Mouse (Mus musculus): Measurements from ENCODE around the gene Primpol.

DNA sequence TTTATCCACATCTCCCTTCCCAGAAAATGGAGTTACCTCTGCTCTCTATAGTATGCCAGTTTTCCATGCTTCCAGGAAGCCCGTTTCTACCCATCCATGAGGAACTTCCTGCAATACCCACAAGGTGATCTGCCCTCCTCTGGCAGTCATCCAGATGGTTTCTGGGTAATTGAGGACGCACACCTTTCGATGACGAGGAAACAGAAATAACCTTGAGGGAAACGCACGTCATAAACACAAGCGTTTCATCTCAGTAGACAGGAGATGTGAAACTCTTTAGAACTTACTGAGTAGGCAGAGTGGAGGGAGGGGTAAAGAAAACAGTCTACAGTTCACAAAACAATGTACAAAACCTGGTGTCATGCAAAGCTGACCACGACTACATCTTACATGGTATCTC is 67.0 kb downstream of the Primpol start:
- no peak for TF ChIP-seq TAL1 (IDR thresholded peaks at IDR 0.05; ENCODE audit: low read length)
- no peak for TF ChIP-seq EP300 (IDR thresholded peaks at IDR 0.05; ENCODE audit: low read depth in 1 of 2, low read length in 2 of 2)
- no peak for TF ChIP-seq JUND (IDR thresholded peaks at IDR 0.05; ENCODE audit: low read depth, low read length)
- TF ChIP-seq ZKSCAN1 (IDR thresholded peaks at IDR 0.05; ENCODE audit: low read depth, low read length): no peak
- no peak for TF ChIP-seq E2F4 (IDR thresholded peaks at IDR 0.05; ENCODE audit: borderline replicate concordance, low read depth, low read length)
- TF ChIP-seq TBP (IDR thresholded peaks at IDR 0.05; ENCODE audit: low read depth, low read length): no peak
- no peak for TF ChIP-seq CTCF (IDR thresholded peaks at IDR 0.05 in 2 of 3, conservative IDR thresholded peaks at IDR 0.05 in 1 of 3; ENCODE audit: control insufficient read depth in 1 of 3, insufficient read depth in 1 of 3, low read depth in 2 of 3, low read length in 3 of 3, poor library complexity in 1 of 3, severe bottlenecking in 1 of 3)
- TF ChIP-seq MEF2A (IDR thresholded peaks at IDR 0.05; ENCODE audit: extremely low read depth, insufficient replicate concordance, low read depth, low read length, poor library complexity, severe bottlenecking): no peak
- TF ChIP-seq RCOR1 (IDR thresholded peaks at IDR 0.05; ENCODE audit: low read depth, low read length): no peak
- no peak for TF ChIP-seq USF1 (IDR thresholded peaks at IDR 0.05; ENCODE audit: low read depth, low read length)
